Mouse (Mus musculus): ENCODE data around the gene Ankrd54.
"Not testable (repeated sequence)": the region's sequence is repeated elsewhere in the genome, so short reads cannot be mapped to it uniquely, and the experiment has no call there.

Ankrd54 gene

DNA sequence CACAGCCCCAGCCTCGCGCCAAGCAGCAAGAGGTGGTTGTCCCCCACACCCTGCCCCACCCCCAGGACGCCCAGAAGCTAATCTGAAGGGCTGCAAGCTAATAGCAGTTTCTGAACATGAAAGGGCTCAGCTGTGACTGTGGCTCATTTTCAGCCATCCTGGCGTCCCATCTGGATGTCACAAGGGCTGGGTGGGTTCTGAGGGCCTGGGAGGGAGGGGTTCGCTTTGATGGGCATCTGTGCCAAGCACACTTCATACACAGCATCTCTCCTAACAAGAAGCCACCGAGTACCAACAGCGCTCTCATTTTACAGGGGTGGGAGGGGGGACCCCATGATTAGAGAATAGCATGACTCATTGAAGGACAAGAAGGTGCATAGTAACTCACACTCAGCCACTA lies 49.3 kb downstream of the Ankrd54 start:
- no peak for DNase-seq (ENCODE audit: low spot score)

DNA sequence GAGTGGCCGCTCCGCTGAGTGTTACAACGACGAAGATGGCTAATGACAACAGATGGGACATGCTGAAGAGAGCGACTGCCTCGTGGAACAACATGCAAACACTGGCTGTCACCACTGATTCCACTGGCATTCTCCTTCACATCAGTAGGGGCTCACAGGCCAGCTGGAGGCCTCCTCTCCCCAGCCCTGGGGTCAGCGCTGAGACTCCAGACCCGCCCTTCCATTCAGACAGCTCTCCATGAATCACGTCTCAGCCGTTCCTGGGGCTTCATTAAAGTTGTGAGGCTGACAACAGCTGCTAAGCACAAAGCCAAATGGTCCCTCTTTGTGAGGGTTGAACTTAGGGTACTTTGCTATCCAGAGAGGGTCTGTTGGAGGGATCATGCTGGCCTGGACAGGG lies 51.1 kb downstream of the Ankrd54 start:
- DNase-seq (ENCODE audit: low spot score) = no peak

GRCm38 (mm10) chr15:79009734-79010133 lies 53.0 kb downstream of the Ankrd54 start:
- no peak for DNase-seq (ENCODE audit: low spot score)

DNA sequence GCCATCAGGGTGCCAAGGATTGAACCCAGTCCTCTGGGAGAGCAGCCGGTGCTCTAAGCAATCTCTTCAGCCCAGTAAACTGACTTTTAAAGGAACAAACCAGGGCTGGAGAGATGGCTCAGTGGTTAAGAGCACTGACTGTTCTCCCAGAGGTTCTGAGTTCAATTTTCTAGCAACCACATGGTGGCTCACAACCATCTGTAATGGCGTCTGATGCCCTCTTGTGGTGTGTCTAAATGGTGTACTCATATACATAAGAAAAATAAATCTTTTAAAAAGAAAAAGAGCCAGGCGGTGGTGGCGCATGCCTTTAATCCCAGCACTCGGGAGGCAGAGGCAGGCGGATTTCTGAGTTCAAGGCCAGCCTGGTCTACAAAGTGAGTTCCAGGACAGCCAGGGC lies 54.9 kb downstream of the Ankrd54 start:
- DNase-seq (ENCODE audit: low spot score) = not testable (repeated sequence)

DNA sequence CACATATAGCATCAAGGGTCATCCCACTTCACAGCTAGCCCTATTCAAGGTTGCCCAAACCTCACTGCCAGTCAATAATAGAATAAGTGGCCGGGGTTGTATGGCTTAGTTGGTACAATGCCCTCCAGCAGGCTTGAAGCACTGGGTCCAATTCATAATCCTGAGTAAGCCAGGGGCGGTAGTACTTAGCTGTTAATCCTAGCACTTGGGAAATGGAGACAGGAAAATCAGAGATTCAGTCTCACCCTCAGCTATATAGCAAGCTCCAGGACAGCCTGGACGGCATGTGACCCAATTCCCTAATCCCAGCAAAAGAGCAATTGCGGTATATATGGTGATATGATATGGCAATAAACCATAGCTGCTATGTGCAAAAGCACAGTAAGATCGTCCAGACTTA lies 55.6 kb downstream of the Ankrd54 start:
- DNase-seq (ENCODE audit: low spot score) = no peak

- DNase-seq (ENCODE audit: low spot score) = no peak
Observed at GRCm38 (mm10) chr15:79006638-79007037, 56.1 kb downstream of the Ankrd54 start.

GRCm38 (mm10) chr15:79005581-79005980 lies 57.1 kb downstream of the Ankrd54 start:
- no peak for DNase-seq (ENCODE audit: low spot score)

Data from spleen, adult 12 weeks (tissue).